Mouse (Mus musculus): ENCODE measurements around the gene Scgb1b7.
"Not testable (repeated sequence)": the region's sequence is repeated elsewhere in the genome, so short reads cannot be mapped to it uniquely, and the experiment has no call there.

Scgb1b7 gene

DNA sequence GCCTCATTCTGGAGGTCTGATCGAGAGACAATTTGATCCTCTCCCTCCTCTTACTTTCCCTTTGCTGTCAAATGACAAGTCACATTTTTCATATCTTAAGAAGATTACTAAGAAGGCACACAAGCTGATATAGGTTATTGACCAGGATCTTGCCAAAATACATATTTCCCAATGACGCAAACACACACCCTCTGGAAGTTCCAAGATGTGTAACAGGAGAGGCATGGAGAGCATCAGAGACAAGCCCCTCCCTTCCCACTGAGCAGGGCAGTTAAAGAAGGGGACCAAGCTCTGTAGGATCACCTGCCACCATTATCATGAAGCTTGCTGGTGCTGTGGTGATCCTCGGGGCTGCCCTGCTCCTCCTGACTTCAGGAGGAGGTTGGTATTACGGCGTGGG is at the start of gene Scgb1b7:
Gene Scgb1b7 (plus strand): TSS at position 301 of the 400 bp plus-strand sequence.
- not testable (repeated sequence) for DNase-seq (ENCODE audit: low read depth)

- DNase-seq (ENCODE audit: low read depth): not testable (repeated sequence)
Observed at GRCm38 (mm10) chr7:31705657-31706056, 6.8 kb upstream of the Scgb1b7 start, which contains the start of gene Scgb2b7. TSS of gene Scgb2b7 (minus strand) at chr7:31705757.

All from naive thymus-derived CD4-positive, alpha-beta T cell, adult 2 months (primary cell).